Comparison of ENCODE assay signal across 8 mouse cellular contexts in genomic region chr4:155893212-155893690, GRCm38 (mm10). TPM values are rescaled to one million over a fixed set of nuclear protein-coding genes. Genes with fewer than 3 reads are reported as not detected.
DNase-seq lines count a peak whose midpoint lies in the region; ATAC-seq and TF ChIP-seq lines count a peak whose summit lies in the region.

No protein-coding gene starts in this region.

- peak; percentile 8 to 34 for DNase-seq in adrenal gland, adult (ENCODE audit: inconsistent age in 2 of 2, low spot score in 1 of 2)
- DNase-seq in adrenal gland, postnatal 10 days: no peak
- peak; percentile 4 to 65 for DNase-seq in left cerebral cortex, postnatal 14 days (ENCODE audit: low spot score in 2 of 2)
- no peak for DNase-seq in left cerebral cortex, adult 9 months (ENCODE audit: low spot score in 2 of 2)
- no peak for DNase-seq in liver, embryonic 14.5 days (ENCODE audit: low read depth in 3 of 3, low spot score in 3 of 3)
- DNase-seq in right cerebral cortex, postnatal 10 days (ENCODE audit: low spot score in 2 of 2): no peak
- no peak for DNase-seq in thymus, postnatal 10 days (ENCODE audit: low spot score in 2 of 2)

- no peak overlapping the region for H3K27ac ChIP-seq in heart, embryonic 15.5 days
- peak overlapping the region; percentile 19; the same call in 1 of the 2 replicates for H3K27ac ChIP-seq in liver, embryonic 14.5 days

- 0 out of 2 replicates have a peak overlapping the region, but pooled peaks have one; percentile 93 for H3K9ac ChIP-seq in heart, embryonic 15.5 days
- peak overlapping the region; percentile 95 for H3K9ac ChIP-seq in liver, embryonic 14.5 days (replicated peaks)

- peak overlapping the region; percentile 88 for H3K4me3 ChIP-seq in heart, embryonic 15.5 days
- peak overlapping the region; percentile 71 to 90 for H3K4me3 ChIP-seq in liver, embryonic 14.5 days (ENCODE audit: insufficient read depth in 1 of 2, low read depth in 2 of 2, low read length in 2 of 2)

- H3K9me3 ChIP-seq in heart, embryonic 15.5 days (replicated peaks): no peaks in the 10 kb centered on the region
- H3K9me3 ChIP-seq in liver, embryonic 14.5 days (ENCODE audit: control insufficient read depth, low read length): no peaks in the 10 kb centered on the region

- H3K27me3 ChIP-seq in heart, embryonic 15.5 days: no peaks in the 10 kb centered on the region
- no peaks in the 10 kb centered on the region for H3K27me3 ChIP-seq in liver, embryonic 14.5 days (ENCODE audit: control insufficient read depth, insufficient read depth, low read length)

- H3K36me3 ChIP-seq in heart, embryonic 15.5 days: peaks cover 18% of the 10 kb centered on the region
- peaks cover 16% of the 10 kb centered on the region for H3K36me3 ChIP-seq in liver, embryonic 14.5 days (replicated peaks; ENCODE audit: control insufficient read depth, insufficient read depth, low read depth)

- H3K4me1 ChIP-seq in heart, embryonic 15.5 days (replicated peaks): peaks cover 41% of the 10 kb centered on the region
- H3K4me1 ChIP-seq in liver, embryonic 14.5 days (replicated peaks; ENCODE audit: control insufficient read depth in 2 of 2, insufficient read depth in 2 of 2, low read length in 1 of 2): peaks cover 16 to 32% of the 10 kb centered on the region in 2 experiments

- no peak for ATAC-seq in heart, embryonic 15.5 days (replicated peaks; ENCODE audit: insufficient number of reproducible peaks, insufficient read depth, low FRiP score, low read depth)
- no peak for ATAC-seq in liver, embryonic 14.5 days (ENCODE audit: insufficient read depth)

- peak overlapping the region; percentile 93 for H3K4me2 ChIP-seq in heart, embryonic 15.5 days
- H3K4me2 ChIP-seq in liver, embryonic 14.5 days (ENCODE audit: low read depth): peak overlapping the region; percentile 91

- TF ChIP-seq EP300 in liver, embryonic 14.5 days (IDR thresholded peaks at IDR 0.05; ENCODE audit: low read depth): no peak

- 69% methylated on average over 8 of the region's 8 CpGs for WGBS in heart, embryonic 15.5 days
- WGBS in liver, embryonic 14.5 days (ENCODE audit: insufficient replicate concordance): 65% methylated on average over 8 of the region's 8 CpGs

- TF ChIP-seq CTCF in liver, embryonic 14.5 days (IDR thresholded peaks at IDR 0.05; ENCODE audit: low read depth): no peak

- intact Hi-C loops in left cerebral cortex, postnatal 14 days (cut with DNase I): loop anchor here (2.0 kb wide), 1 partner anchor 50 kb away; the partner anchor contains the start of gene Ube2j2

RNA-seq across cellular contexts. Expression of gene Acap3, which starts 1.6 kb away (rescaled TPM):
- 10 to 100 TPM; 16.9 to 29.4 TPM for total RNA-seq in adrenal gland, postnatal 10 days (2021)
- 100 to 1,000 TPM; 139 TPM for total RNA-seq in left cerebral cortex, postnatal 14 days (2021)
- 8.2 and 13.5 TPM in 2 replicates for polyA plus RNA-seq in heart, embryonic 15.5 days (2015; fragmentation: Nextera tagmentation; extraction: Ambion mirVana)
- polyA plus RNA-seq in liver, embryonic 14.5 days (2012; rRNA removed): 9.4 and 9.6 TPM in 2 replicates
- polyA plus RNA-seq in liver, embryonic 14.5 days (2014; fragmentation: Nextera tagmentation; extraction: Ambion mirVana): 4.7 and 5.5 TPM in 2 replicates

RNA-seq across cellular contexts. Expression of gene Pusl1, which starts 1.7 kb away (rescaled TPM):
- total RNA-seq in adrenal gland, postnatal 10 days (2021): 10 to 100 TPM; 27.9 to 39.0 TPM
- 10 to 100 TPM; 65.3 to 66.9 TPM for total RNA-seq in left cerebral cortex, postnatal 14 days (2021)
- 28.7 and 32.4 TPM in 2 replicates for polyA plus RNA-seq in heart, embryonic 15.5 days (2015; fragmentation: Nextera tagmentation; extraction: Ambion mirVana)
- 16.8 and 19.4 TPM in 2 replicates for polyA plus RNA-seq in liver, embryonic 14.5 days (2012; rRNA removed)
- 12.9 and 14.9 TPM in 2 replicates for polyA plus RNA-seq in liver, embryonic 14.5 days (2014; fragmentation: Nextera tagmentation; extraction: Ambion mirVana)

RNA-seq across cellular contexts. Expression of gene Ints11, which starts 23.9 kb away (rescaled TPM):
- 10 to 100 TPM; 29.0 to 29.3 TPM for total RNA-seq in adrenal gland, postnatal 10 days (2021)
- total RNA-seq in left cerebral cortex, postnatal 14 days (2021): 10 to 100 TPM; 34.4 to 38.4 TPM
- 27.3 and 41.4 TPM in 2 replicates for polyA plus RNA-seq in heart, embryonic 15.5 days (2015; fragmentation: Nextera tagmentation; extraction: Ambion mirVana)
- 16.7 and 22.1 TPM in 2 replicates for polyA plus RNA-seq in liver, embryonic 14.5 days (2012; rRNA removed)
- polyA plus RNA-seq in liver, embryonic 14.5 days (2014; fragmentation: Nextera tagmentation; extraction: Ambion mirVana): 34.0 and 34.6 TPM in 2 replicates

RNA-seq across cellular contexts. Expression of gene Cptp, which starts 24.0 kb away (rescaled TPM):
- 10 to 100 TPM; 17.6 to 18.4 TPM for total RNA-seq in adrenal gland, postnatal 10 days (2021)
- 10 to 100 TPM; 28.8 to 29.7 TPM for total RNA-seq in left cerebral cortex, postnatal 14 days (2021)
- polyA plus RNA-seq in heart, embryonic 15.5 days (2015; fragmentation: Nextera tagmentation; extraction: Ambion mirVana): 7.8 and 10.3 TPM in 2 replicates
- polyA plus RNA-seq in liver, embryonic 14.5 days (2012; rRNA removed): 5.6 and 6.6 TPM in 2 replicates
- 7.6 and 9.4 TPM in 2 replicates for polyA plus RNA-seq in liver, embryonic 14.5 days (2014; fragmentation: Nextera tagmentation; extraction: Ambion mirVana)

RNA-seq across cellular contexts. Expression of gene Tas1r3, which starts 30.1 kb away (rescaled TPM):
- total RNA-seq in adrenal gland, postnatal 10 days (2021): under 1 TPM; 0.36 to 0.45 TPM
- under 1 TPM; 0.20 to 0.27 TPM for total RNA-seq in left cerebral cortex, postnatal 14 days (2021)
- polyA plus RNA-seq in heart, embryonic 15.5 days (2015; fragmentation: Nextera tagmentation; extraction: Ambion mirVana): 0.14 TPM in 2 replicates
- polyA plus RNA-seq in liver, embryonic 14.5 days (2012; rRNA removed): 0.08 and 0.09 TPM in 2 replicates
- 0.04 and 0.06 TPM in 2 replicates for polyA plus RNA-seq in liver, embryonic 14.5 days (2014; fragmentation: Nextera tagmentation; extraction: Ambion mirVana)

Comparison
In these comparisons a context has a peak if more than half of its experiments do, and no peak if none do; other contexts are left out.
1. DNase-seq: peak in adrenal gland, adult (2 of 2) and left cerebral cortex, postnatal 14 days (2 of 2); none in adrenal gland, postnatal 10 days (single experiment), left cerebral cortex, adult 9 months (0 of 2), liver, embryonic 14.5 days (0 of 3), right cerebral cortex, postnatal 10 days (0 of 2) and thymus, postnatal 10 days (0 of 2).
2. RNA of gene Acap3, which starts 1.6 kb away (total RNA-seq): 139 TPM in left cerebral cortex, postnatal 14 days; 16.9 to 29.4 TPM in adrenal gland, postnatal 10 days; every median in the first group is over 4 times any median in the second.